Mouse (Mus musculus) embryonic facial prominence, embryonic 12.5 days (tissue): ENCODE measurements at regions not wholly inside any gene's neighbourhood (a gene's known extent, or its start where the extent isn't known, plus 50 kb on each side); places are given as distances from the start of the nearest gene placed in this dataset.

Source experiments
- ATAC-seq: fragments of 200-750 bp; cut with Nextera tagmentation; 2 replicates; pipeline ENCODE4 v1.8.0; 2017; ENCODE audit not compliant: insufficient number of reproducible peaks, insufficient read depth, low FRiP score, low TSS enrichment
- H3K27ac ChIP-seq: fragments of 300-500 bp; sonication (generic); 2 replicates; pipeline ENCODE4 v1.5.1; 2016; ENCODE audit warnings: mild to moderate bottlenecking
- H3K27me3 ChIP-seq: fragments of 300-500 bp; sonication (generic); 2 replicates; pipeline ENCODE4 v1.6.1; 2016; ENCODE audit warnings: mild to moderate bottlenecking, moderate library complexity
- H3K36me3 ChIP-seq: fragments of 300-500 bp; sonication (generic); 2 replicates; pipeline ENCODE4 v1.6.1; 2016; ENCODE audit warnings: mild to moderate bottlenecking
- H3K4me1 ChIP-seq: fragments of 300-500 bp; sonication (generic); 2 replicates; pipeline ENCODE4 v1.6.1; 2016
- H3K4me2 ChIP-seq: fragments of 300-500 bp; sonication (generic); replicated peaks from 2 replicates; pipeline ENCODE4 v1.6.1; 2016; ENCODE audit warnings: mild to moderate bottlenecking, moderate library complexity
- H3K4me3 ChIP-seq: fragments of 300-500 bp; sonication (generic); 2 replicates; pipeline ENCODE4 v1.5.1; 2016; ENCODE audit warnings: mild to moderate bottlenecking
- H3K9ac ChIP-seq: fragments of 300-500 bp; sonication (generic); 2 replicates; pipeline ENCODE4 v1.6.1; 2016; ENCODE audit warnings: mild to moderate bottlenecking, moderate library complexity
- H3K9me3 ChIP-seq: fragments of 300-500 bp; sonication (generic); 2 replicates; pipeline ENCODE4 v1.6.1; 2016; ENCODE audit warnings: mild to moderate bottlenecking, moderate library complexity
- WGBS: fragments of 180-500 bp; shearing (Covaris S2); methylation state at CpG from one replicate; pipeline ENCODE4 v1.1.7; 2016; 5-methylcytosine and 5-hydroxymethylcytosine counted together

DNA sequence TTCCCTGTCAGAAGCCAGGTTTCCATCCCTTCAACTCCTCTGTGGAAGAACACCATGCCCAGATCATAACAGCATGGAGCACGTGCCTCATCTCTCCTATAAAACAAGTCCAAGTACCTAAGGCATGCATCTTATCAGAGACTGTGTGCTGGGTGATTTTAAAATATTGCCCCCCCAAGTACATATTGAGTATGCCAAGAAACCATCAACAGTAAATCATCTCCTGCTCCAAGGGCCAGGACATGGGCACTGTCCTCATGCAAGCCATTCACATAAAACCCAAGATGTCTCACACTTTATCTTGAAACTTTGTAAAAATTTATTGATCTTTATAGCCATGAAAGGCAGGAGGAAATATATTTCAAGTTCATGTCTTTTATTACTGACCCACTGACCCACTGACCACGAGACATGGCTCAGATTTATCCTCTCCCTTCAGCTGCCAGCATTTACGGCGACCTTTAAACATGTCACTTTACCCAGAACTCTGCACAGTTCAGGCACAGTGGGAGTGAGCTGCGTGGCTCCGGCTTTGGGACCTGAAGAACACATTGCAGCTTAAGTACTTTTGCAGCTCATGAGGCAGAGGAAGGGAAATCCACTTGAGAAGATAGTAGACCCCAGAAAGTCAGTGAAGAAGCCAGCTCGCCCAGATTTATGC lies 99.7 kb upstream of the Spdye4c start:
- ATAC-seq, result no peak

DNA sequence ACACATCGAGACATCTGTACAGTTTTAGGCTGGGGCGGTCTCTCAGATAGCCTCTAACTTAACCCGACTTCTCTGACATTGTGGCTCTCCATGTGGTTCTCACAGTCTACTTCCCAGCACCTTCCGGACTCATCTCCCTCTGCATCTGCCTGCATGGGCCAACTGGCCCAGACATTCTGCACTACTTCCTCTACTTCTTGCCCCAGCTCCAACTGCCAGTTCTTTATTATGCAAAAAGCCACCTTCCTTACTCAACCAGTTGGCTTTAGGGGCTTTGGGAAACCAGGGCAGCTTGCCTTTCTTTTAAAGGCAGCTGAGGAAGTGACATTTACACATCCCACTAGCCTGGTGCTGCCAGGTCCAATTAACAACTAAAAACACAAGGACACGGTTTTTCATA lies 97.1 kb upstream of the Spdye4c start:
- H3K4me2 ChIP-seq, result no peak overlapping the region
- H3K9me3 ChIP-seq, result no peaks in the 10 kb centered on the region
- H3K27ac ChIP-seq, result no peak overlapping the region
- WGBS, result 81% methylated on average over 5 of the region's 5 CpGs
- no peak for ATAC-seq
- no peak overlapping the region for H3K9ac ChIP-seq
- no peaks in the 10 kb centered on the region for H3K27me3 ChIP-seq
- no peak overlapping the region for H3K4me3 ChIP-seq
- no peaks in the 10 kb centered on the region for H3K36me3 ChIP-seq
- no peaks in the 10 kb centered on the region for H3K4me1 ChIP-seq

More for the DNA sequence above, 99.7 kb upstream of the Spdye4c start:
- Histone ChIP-seq H3K4me1 (no peaks in the 10 kb centered on the region), H3K9me3 (no peaks in the 10 kb centered on the region), H3K4me2 (no peak overlapping the region), H3K27me3 (no peaks in the 10 kb centered on the region), H3K27ac (no peak overlapping the region), H3K9ac (no peak overlapping the region), H3K36me3 (no peaks in the 10 kb centered on the region), H3K4me3 (no peak overlapping the region)
- 82% methylated on average over 7 of the region's 7 CpGs for WGBS

DNA sequence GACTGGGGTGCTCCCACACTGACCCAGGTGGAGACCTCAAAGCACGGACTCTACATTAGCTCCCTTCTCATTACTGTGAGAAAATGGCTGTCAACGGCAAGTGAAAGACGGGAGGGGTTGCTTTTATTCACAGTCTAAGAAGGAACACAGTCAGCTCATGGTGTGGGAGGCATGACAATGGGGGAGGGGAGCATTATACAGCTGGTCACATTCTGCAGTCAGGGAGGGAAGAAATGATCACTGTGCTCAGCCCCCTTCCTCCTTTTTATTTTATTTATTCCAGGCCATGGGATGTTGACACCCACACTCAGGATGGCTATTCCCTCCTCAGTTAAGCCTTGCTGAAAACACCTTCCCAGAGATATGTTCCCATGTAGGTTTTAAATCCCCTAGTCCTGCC lies 93.1 kb upstream of the Spdye4c start:
- no peak overlapping the region for H3K27ac ChIP-seq
- WGBS, result 73% methylated on average over 3 of the region's 3 CpGs
- H3K4me2 ChIP-seq, result no peak overlapping the region
- H3K4me1 ChIP-seq, result no peaks in the 10 kb centered on the region
- no peak for ATAC-seq
- H3K27me3 ChIP-seq, result no peaks in the 10 kb centered on the region
- H3K36me3 ChIP-seq, result no peaks in the 10 kb centered on the region
- H3K9ac ChIP-seq, result no peak overlapping the region
- H3K9me3 ChIP-seq, result no peaks in the 10 kb centered on the region
- no peak overlapping the region for H3K4me3 ChIP-seq

DNA sequence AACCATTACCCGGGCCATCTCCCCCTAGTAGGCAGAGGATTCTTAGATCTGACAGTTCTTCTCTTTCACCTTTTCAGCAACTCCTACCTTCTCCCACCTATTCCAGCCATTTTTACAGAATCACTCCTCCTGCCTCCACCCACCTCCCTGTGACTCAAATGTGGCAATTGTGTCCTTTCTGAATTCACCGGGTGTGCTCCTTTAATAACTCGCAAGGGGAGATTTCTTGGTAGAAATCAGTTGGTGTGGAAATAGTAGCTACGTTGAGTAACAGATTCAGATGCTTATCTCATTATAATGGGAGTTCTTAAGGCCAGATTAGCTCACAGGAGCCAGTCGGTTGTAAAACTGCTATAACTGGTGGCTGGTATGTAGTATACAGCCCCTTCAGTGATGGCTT lies 92.4 kb upstream of the Spdye4c start:
- Histone ChIP-seq H3K9me3 (no peaks in the 10 kb centered on the region), H3K27ac (no peak overlapping the region), H3K4me3 (no peak overlapping the region), H3K9ac (no peak overlapping the region), H3K4me1 (no peaks in the 10 kb centered on the region), H3K4me2 (no peak overlapping the region), H3K27me3 (no peaks in the 10 kb centered on the region), H3K36me3 (no peaks in the 10 kb centered on the region)
- 74% methylated on average over 5 of the region's 5 CpGs for WGBS
- ATAC-seq, result no peak

DNA sequence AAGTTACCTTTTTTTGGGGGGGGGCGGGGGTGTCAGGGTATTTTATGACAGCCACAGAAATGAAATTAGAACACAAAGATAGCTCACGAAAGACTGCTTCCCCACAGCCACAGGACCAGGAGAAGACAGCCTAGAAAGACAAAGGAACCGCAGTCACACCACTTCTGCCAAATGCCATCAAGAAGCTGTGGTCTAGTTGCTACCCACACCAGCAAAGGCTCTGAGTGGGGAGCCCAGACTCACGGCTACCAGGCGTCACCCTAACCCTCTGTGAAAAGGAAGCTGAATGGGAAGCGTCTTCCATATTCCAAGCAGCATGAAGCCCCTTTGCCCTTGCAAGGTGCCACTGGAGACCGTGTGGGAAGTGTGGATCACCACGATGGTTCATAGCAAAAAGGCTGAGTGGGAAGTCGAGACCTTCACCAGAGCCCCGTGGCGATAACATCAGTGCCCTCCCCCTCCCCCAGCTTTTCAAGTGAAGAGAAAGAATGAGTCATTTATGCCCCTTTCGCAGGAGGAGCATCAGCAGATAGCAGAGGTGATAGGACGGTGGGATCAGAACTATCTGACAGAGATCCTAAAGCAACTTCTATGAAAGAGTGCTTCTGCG lies 91.3 kb upstream of the Spdye4c start:
- Histone ChIP-seq H3K27ac (no peak overlapping the region), H3K4me3 (no peak overlapping the region), H3K9ac (no peak overlapping the region), H3K36me3 (no peaks in the 10 kb centered on the region), H3K4me1 (no peaks in the 10 kb centered on the region), H3K27me3 (no peaks in the 10 kb centered on the region), H3K9me3 (no peaks in the 10 kb centered on the region), H3K4me2 (no peak overlapping the region)
- no peak for ATAC-seq
- 82% methylated on average over 14 of the region's 14 CpGs for WGBS

DNA sequence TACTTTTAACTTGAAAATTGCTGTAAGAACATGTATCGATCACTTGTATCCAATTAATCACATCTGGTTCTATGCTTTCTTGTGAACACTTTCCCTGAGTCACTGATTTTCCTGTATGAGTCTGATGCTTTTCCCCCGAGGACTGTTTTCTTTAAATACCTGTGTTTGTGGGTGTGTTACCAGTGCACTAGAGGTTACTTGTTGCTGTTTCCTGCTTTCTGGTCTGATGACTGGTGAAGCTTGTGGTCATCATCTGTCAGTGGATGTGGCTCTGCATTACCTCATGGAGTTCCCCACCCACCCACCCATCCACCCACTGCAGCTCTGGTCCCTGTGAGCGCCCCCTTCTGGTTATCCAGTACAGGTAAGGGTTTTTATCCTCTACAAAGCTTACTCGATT lies 88.3 kb upstream of the Spdye4c start:
- no peak for ATAC-seq
- H3K27me3 ChIP-seq, result no peaks in the 10 kb centered on the region
- H3K4me1 ChIP-seq, result no peaks in the 10 kb centered on the region
- H3K4me2 ChIP-seq, result no peak overlapping the region
- no peaks in the 10 kb centered on the region for H3K36me3 ChIP-seq
- no peak overlapping the region for H3K4me3 ChIP-seq
- 73% methylated on average over 4 of the region's 4 CpGs for WGBS
- no peak overlapping the region for H3K9ac ChIP-seq
- no peaks in the 10 kb centered on the region for H3K9me3 ChIP-seq
- no peak overlapping the region for H3K27ac ChIP-seq

DNA sequence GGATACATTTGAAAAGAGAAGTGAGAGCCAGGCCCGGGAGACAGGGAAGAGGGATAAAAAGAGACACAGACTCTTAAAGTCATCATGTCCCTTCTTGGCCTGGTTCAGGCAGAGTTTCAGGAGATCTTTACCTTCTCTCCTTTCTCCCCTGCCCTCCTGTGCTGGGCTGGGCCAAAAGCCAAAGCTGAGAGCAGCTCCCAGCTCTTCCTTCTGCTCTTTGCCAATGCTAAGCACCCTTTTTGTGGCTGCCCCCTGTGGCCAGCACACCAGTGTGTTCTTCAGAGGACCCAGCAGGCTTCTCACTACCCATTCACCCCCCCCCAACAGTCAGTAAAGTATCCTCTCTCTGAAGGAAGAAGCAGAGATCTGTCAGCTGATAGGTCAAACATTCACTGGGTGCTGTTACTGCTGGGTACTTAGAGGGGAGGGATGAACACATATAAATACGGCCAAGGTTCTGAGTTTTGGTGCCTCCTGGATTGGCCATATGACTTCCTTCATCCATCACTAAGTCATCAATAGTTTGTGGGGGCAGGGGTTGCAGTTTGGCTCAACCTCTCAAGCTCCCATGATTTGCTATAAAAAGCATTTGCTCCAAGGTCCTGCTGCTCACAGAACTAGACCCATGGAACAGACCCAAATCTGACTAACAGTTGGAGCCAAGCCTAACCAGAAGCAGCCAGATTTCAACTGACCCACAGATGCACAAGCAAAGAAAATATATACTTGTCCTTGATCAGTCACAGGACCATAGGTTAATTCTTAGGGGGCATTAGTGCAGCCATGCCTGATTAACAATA lies 87.7 kb upstream of the Spdye4c start:
- no peaks in the 10 kb centered on the region for H3K9me3 ChIP-seq
- H3K4me2 ChIP-seq, result no peak overlapping the region
- no peaks in the 10 kb centered on the region for H3K36me3 ChIP-seq
- WGBS, result 86% methylated on average over 2 of the region's 2 CpGs
- no peak overlapping the region for H3K9ac ChIP-seq
- H3K27me3 ChIP-seq, result no peaks in the 10 kb centered on the region
- no peak for ATAC-seq
- H3K27ac ChIP-seq, result no peak overlapping the region
- no peaks in the 10 kb centered on the region for H3K4me1 ChIP-seq
- no peak overlapping the region for H3K4me3 ChIP-seq

DNA sequence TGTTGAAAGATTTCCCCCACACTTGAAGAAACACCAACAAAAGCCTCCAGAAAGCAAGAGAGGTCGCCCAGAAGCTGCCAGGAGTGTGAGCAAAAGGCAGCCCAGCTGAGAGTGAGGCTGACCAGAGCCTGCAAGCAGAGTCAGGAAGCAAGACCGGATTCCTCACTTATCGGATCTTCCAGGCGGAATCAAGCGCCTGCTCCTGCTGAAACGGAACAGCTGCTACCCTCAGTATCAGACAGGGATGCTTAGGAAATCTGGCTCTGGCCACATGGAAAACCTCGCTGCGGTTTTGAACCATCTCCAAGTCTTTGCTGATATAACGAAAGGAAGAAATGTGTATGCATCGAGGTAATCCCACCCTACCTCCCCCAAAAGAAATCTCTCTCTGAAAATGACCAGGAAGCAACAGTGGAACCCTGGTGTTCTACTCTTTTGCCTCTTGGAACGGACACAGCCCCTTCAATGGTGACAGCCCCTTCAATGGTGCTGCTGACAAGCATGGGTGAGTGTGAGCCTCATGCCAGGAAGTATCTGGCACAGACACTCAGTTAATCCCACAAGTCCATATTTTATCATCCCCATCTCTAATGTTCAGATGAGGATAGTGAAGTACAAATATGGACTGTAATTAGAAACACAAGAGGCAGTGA lies 83.3 kb upstream of the Spdye4c start:
- no peaks in the 10 kb centered on the region for H3K9me3 ChIP-seq
- no peak for ATAC-seq
- no peak overlapping the region for H3K9ac ChIP-seq
- no peaks in the 10 kb centered on the region for H3K27me3 ChIP-seq
- H3K4me3 ChIP-seq, result no peak overlapping the region
- H3K4me2 ChIP-seq, result no peak overlapping the region
- H3K4me1 ChIP-seq, result 0 out of 2 replicates have a peak, but pooled peaks cover 5% of the 10 kb centered on the region
- no peak overlapping the region for H3K27ac ChIP-seq
- WGBS, result 60% methylated on average over 11 of the region's 11 CpGs
- no peaks in the 10 kb centered on the region for H3K36me3 ChIP-seq

DNA sequence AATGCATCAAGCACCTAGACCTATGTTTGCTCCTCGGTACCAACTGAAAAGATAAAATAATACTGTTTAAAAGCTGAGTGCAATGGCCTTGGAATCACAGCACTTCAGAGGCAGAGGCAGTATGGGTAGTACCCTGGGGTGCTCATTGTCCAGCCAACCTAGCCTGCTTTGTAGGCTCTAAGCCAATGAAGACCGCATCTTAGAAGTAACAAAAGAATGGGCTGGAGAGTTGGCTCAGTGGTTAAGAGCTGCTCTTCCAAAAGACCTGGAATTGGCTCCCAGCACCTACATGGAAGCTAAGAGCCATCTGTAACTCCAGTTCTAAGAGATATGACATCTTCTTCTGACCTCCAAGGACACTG lies 82.8 kb upstream of the Spdye4c start:
- Histone ChIP-seq H3K27ac (no peak overlapping the region), H3K4me1 (0 out of 2 replicates have a peak, but pooled peaks cover 5% of the 10 kb centered on the region), H3K4me3 (no peak overlapping the region), H3K9me3 (no peaks in the 10 kb centered on the region), H3K27me3 (no peaks in the 10 kb centered on the region), H3K36me3 (no peaks in the 10 kb centered on the region), H3K9ac (no peak overlapping the region), H3K4me2 (no peak overlapping the region)
- 87% methylated on average over 2 of the region's 2 CpGs for WGBS
- ATAC-seq, result no peak

DNA sequence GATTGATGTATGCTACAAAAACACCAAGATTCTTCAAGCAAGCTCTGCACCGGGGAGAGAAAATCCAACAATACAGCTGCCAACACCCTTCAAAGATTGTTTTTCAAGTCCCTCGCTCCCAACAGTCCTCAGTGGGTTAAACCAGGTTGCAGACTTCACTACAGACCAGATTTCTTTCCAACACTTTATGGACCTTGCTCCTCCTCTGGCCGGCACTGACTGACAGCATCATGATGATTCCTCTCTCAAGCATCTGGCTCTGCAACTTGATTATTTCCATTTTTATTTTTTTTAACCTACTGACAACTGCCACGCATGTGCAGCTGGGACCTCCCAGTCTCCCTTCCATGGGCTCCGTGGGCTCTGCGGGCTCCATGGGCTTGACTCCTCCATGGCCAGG lies 79.7 kb upstream of the Spdye4c start:
- ATAC-seq, result no peak
- Histone ChIP-seq H3K9me3 (no peaks in the 10 kb centered on the region), H3K36me3 (no peaks in the 10 kb centered on the region), H3K27ac (no peak overlapping the region), H3K4me2 (no peak overlapping the region), H3K27me3 (no peaks in the 10 kb centered on the region), H3K4me3 (no peak overlapping the region), H3K4me1 (0 out of 2 replicates have a peak, but pooled peaks cover 5% of the 10 kb centered on the region), H3K9ac (no peak overlapping the region)
- 70% methylated on average over 6 of the region's 6 CpGs for WGBS

DNA sequence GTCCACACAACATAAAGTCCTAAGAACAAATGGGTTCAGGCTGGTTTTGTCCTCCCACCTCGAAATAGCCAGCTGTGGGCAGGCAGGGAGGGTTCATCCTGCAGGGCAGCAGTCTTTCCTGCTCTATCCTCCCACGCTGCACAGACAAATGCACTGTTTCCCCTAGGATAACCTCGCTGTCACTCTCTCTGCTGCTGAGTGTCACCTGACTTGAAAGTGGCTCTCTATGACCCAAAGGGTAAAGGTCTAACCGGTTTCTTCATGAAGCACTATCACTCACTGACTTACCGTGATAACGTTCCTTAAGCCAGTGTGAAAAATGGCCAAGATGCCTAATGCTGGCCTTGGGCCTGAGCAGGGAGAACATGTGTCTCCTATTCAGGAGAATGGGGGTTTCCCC lies 78.2 kb upstream of the Spdye4c start:
- Histone ChIP-seq H3K27ac (no peak overlapping the region), H3K27me3 (no peaks in the 10 kb centered on the region), H3K4me2 (no peak overlapping the region), H3K4me3 (no peak overlapping the region), H3K36me3 (no peaks in the 10 kb centered on the region), H3K9me3 (no peaks in the 10 kb centered on the region), H3K4me1 (0 out of 2 replicates have a peak, but pooled peaks cover 5% of the 10 kb centered on the region), H3K9ac (no peak overlapping the region)
- no peak for ATAC-seq
- 68% methylated on average over 6 of the region's 6 CpGs for WGBS
